Mouse (Mus musculus) CH12.LX (cell line): ENCODE results near the gene Thsd4. TPM values are rescaled to one million over a fixed set of nuclear protein-coding genes. Genes with fewer than 3 reads are reported as not detected.

ENCODE experiments used
- DNase-seq: peaks from one replicate; pipeline ENCODE4 v3.0.0-alpha.2; 2013; ENCODE audit errors: extremely low read depth
- H3K27ac ChIP-seq: 2 replicates; pipeline ENCODE4 v1.5.1; 2012; ENCODE audit warnings: low read depth, mild to moderate bottlenecking, control low read depth, moderate library complexity; ENCODE audit not compliant: insufficient read depth
- H3K27me3 ChIP-seq: replicated peaks from 2 replicates; pipeline ENCODE3; 2012; ENCODE audit warnings: inconsistent platforms
- H3K36me3 ChIP-seq, 2 experiments: replicated peaks in 1 of 2; 2 replicates each; pipeline versions ENCODE3 to v1.6.1; 2012; ENCODE audit warnings: inconsistent platforms in 1 of 2, low read length in 1 of 2, mild to moderate bottlenecking in 1 of 2, mixed read lengths in 1 of 2, moderate library complexity in 1 of 2; ENCODE audit not compliant: control insufficient read depth in 1 of 2, insufficient read depth in 1 of 2
- H3K4me1 ChIP-seq, 2 experiments: 2 replicates each; pipeline ENCODE4 v1.6.1; 2012; ENCODE audit warnings: inconsistent platforms in 1 of 2, moderate library complexity in 1 of 2; ENCODE audit not compliant: insufficient read depth in 2 of 2, control insufficient read depth in 1 of 2
- H3K4me2 ChIP-seq: 2 replicates; pipeline ENCODE4 v1.6.1; 2012; ENCODE audit warnings: low read depth, mild to moderate bottlenecking, control low read depth; ENCODE audit not compliant: poor library complexity, insufficient read depth, severe bottlenecking
- H3K4me3 ChIP-seq, 3 experiments: fragments of 150-350 bp in 1 of 3; sonication (generic) in 1 of 3; replicated peaks in 1 of 3; 2 replicates each; pipeline versions ENCODE3 to v1.5.1; 2011 to 2012; ENCODE audit warnings: low read depth in 2 of 3, low read length in 2 of 3, mild to moderate bottlenecking in 2 of 3, moderate library complexity in 2 of 3, control low read depth in 1 of 3, improper control_type of control experiment in 1 of 3, inconsistent platforms in 1 of 3, mixed read lengths in 1 of 3; ENCODE audit not compliant: poor library complexity in 1 of 3
- H3K79me2 ChIP-seq: replicated peaks from 2 replicates; pipeline ENCODE4 v1.6.1; 2012; ENCODE audit warnings: mild to moderate bottlenecking, moderate library complexity; ENCODE audit not compliant: control insufficient read depth, poor library complexity, insufficient read depth, severe bottlenecking; ENCODE audit errors: extremely low read depth
- H3K9ac ChIP-seq: 2 replicates; pipeline ENCODE4 v1.6.1; 2012; ENCODE audit warnings: low read depth, mild to moderate bottlenecking, control low read depth, moderate library complexity; ENCODE audit not compliant: insufficient read depth
- H3K9me3 ChIP-seq: replicated peaks from 2 replicates; pipeline ENCODE3; 2012; ENCODE audit warnings: low read length, inconsistent platforms, mixed read lengths
- BHLHE40 ChIP-seq: IDR thresholded peaks from 2 replicates; pipeline ENCODE4 v1.6.1; 2011; ENCODE audit warnings: mild to moderate bottlenecking, low read depth, low read length, improper control_type of control experiment
- CHD1 ChIP-seq: IDR thresholded peaks from 2 replicates; pipeline ENCODE4 v1.6.1; 2012; ENCODE audit warnings: low read depth, low read length, improper control_type of control experiment, inconsistent platforms
- CTCF ChIP-seq, 2 experiments: IDR thresholded peaks in 1 of 2; conservative IDR thresholded peaks in 1 of 2; 2 replicates each; pipeline ENCODE4 v1.5.1; 2011 to 2012; ENCODE audit warnings: low read depth in 2 of 2, low read length in 2 of 2, improper control_type of control experiment in 1 of 2, inconsistent platforms in 1 of 2, mild to moderate bottlenecking in 1 of 2, moderate library complexity in 1 of 2
- ELF1 ChIP-seq: IDR thresholded peaks from 2 replicates; pipeline ENCODE4 v1.6.1; 2014; ENCODE audit warnings: low read depth, mild to moderate bottlenecking, inconsistent platforms, low read length, improper control_type of control experiment
- EP300 ChIP-seq: IDR thresholded peaks from 2 replicates; pipeline ENCODE4 v1.6.1; 2011; ENCODE audit warnings: low read length, improper control_type of control experiment
- GABPA ChIP-seq: IDR thresholded peaks from 2 replicates; pipeline ENCODE4 v1.6.1; 2012; ENCODE audit warnings: low read depth, low read length, improper control_type of control experiment, inconsistent platforms; ENCODE audit not compliant: insufficient replicate concordance
- HCFC1 ChIP-seq: IDR thresholded peaks from 2 replicates; pipeline ENCODE4 v1.6.1; 2012; ENCODE audit warnings: low read depth, mild to moderate bottlenecking, inconsistent platforms, low read length, improper control_type of control experiment
- KAT2A ChIP-seq: IDR thresholded peaks from 2 replicates; pipeline ENCODE4 v1.6.1; 2012; ENCODE audit warnings: low read length, improper control_type of control experiment, inconsistent platforms; ENCODE audit not compliant: insufficient replicate concordance
- MAZ ChIP-seq: IDR thresholded peaks from 2 replicates; pipeline ENCODE4 v1.6.1; 2012; ENCODE audit warnings: low read depth, mild to moderate bottlenecking, inconsistent platforms, low read length, improper control_type of control experiment, moderate library complexity
- MEF2A ChIP-seq: IDR thresholded peaks from 2 replicates; pipeline ENCODE4 v1.6.1; 2014; ENCODE audit warnings: low read depth, mild to moderate bottlenecking, inconsistent platforms, low read length, improper control_type of control experiment, borderline replicate concordance
- PAX5 ChIP-seq: IDR thresholded peaks from 2 replicates; pipeline ENCODE4 v1.6.1; 2012; ENCODE audit warnings: low read length, inconsistent platforms, mixed read lengths
- POLR2A ChIP-seq: IDR thresholded peaks from 2 replicates; pipeline ENCODE4 v1.6.1; 2011; ENCODE audit warnings: low read depth, mild to moderate bottlenecking, improper control_type of control experiment, low read length
- RAD21 ChIP-seq: IDR thresholded peaks from 2 replicates; pipeline ENCODE4 v1.6.1; 2011; ENCODE audit warnings: low read depth, mild to moderate bottlenecking, low read length, improper control_type of control experiment, moderate library complexity
- RCOR1 ChIP-seq: conservative IDR thresholded peaks from 2 replicates; pipeline ENCODE4 v1.6.1; 2012; ENCODE audit warnings: low read depth, mild to moderate bottlenecking, inconsistent platforms, low read length, improper control_type of control experiment
- SMC3 ChIP-seq: IDR thresholded peaks from 2 replicates; pipeline ENCODE4 v1.6.1; 2011; ENCODE audit warnings: low read depth, low read length, improper control_type of control experiment
- TCF12 ChIP-seq: IDR thresholded peaks from 2 replicates; pipeline ENCODE4 v1.6.1; 2014; ENCODE audit warnings: low read depth, mild to moderate bottlenecking, inconsistent platforms, low read length, improper control_type of control experiment
- UBTF ChIP-seq: IDR thresholded peaks from 2 replicates; pipeline ENCODE4 v1.6.1; 2012; ENCODE audit warnings: low read depth, mild to moderate bottlenecking, inconsistent platforms, low read length, improper control_type of control experiment, moderate library complexity
- USF1 ChIP-seq: IDR thresholded peaks from 2 replicates; pipeline ENCODE4 v1.6.1; 2014; ENCODE audit warnings: low read depth, mild to moderate bottlenecking, inconsistent platforms, low read length, improper control_type of control experiment
- ZKSCAN1 ChIP-seq: IDR thresholded peaks from 2 replicates; pipeline ENCODE4 v1.6.1; 2012; ENCODE audit warnings: low read depth, inconsistent platforms, low read length, improper control_type of control experiment, borderline replicate concordance
- ZMIZ1 ChIP-seq: IDR thresholded peaks from 2 replicates; pipeline ENCODE4 v1.6.1; 2012; ENCODE audit warnings: low read depth, mild to moderate bottlenecking, inconsistent platforms, low read length, improper control_type of control experiment
- ZNF384 ChIP-seq: IDR thresholded peaks from 2 replicates; pipeline ENCODE4 v1.6.1; 2012; ENCODE audit warnings: low read depth, low read length, improper control_type of control experiment, inconsistent platforms
- dilution Hi-C: fragments of 300-500 bp; cut with MboI; formaldehyde crosslinking; loops from 2 replicates; pipeline ENCODE4 v1.14.3; 2020; ENCODE audit warnings: low sequenced_read_pairs; ENCODE audit not compliant: extremely low pct_unique_long_range_greater_than_20kb, extremely low pct_ligation_motif_present
- in situ Hi-C: fragments of 300-500 bp; cut with MboI; formaldehyde crosslinking; loops from 3 replicates; pipeline ENCODE4 v1.14.3; 2019; ENCODE audit warnings: low sequenced_read_pairs, low pct_ligation_motif_present, low pct_unique_long_range_greater_than_20kb, mixed read lengths
- polyA plus RNA-seq: library from polyadenylated mRNA; unstranded; fragments of >175 nt; gene quantifications from 2 replicates; pipeline ENCODE4 v1.2.1, GENCODE M21; 2012; ENCODE audit warnings: low read depth; ENCODE audit not compliant: insufficient read length
- total RNA-seq, 2 experiments: library from RNA; depleted of rRNA; stranded (reverse); fragments of 300-350 nt in 1 of 2; fragments of >200 nt in 1 of 2; gene quantifications; 2 replicates each; pipeline ENCODE4 v1.2.3; 2012 to 2014

Thsd4 gene
- total and polyA plus RNA-seq, 3 experiments: not detected

DNA sequence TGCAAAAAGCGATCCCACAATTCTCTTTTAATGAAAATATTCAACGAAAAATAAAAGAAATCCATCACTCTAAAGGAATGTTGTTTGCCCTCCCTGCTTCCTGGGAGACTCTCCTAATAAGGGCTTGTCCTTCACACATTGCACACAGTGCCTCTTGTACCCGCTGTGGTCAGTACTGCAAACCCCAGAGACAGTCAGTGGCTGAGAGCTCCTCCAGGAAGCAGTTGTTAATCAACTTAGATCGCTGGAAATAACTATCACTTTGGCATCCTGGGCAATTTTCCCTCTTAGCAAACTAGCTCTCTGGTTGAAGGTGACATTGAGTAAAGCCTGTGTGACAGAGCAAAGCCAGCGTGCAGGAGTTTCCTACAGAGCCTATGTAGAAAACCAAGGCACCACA lies 5.2 kb upstream of the Thsd4 start:
- DNase-seq: no peak
- no peak overlapping the region for H3K4me3 ChIP-seq
- H3K4me1 ChIP-seq: peaks cover 0 to 21% of the 10 kb centered on the region in 2 experiments; a peak in 2 of 4 replicates
- no peaks in the 10 kb centered on the region for H3K36me3 ChIP-seq
- in situ Hi-C loops (no loop called here), dilution Hi-C loops (no loop called here)
- no peaks in the 10 kb centered on the region for H3K9me3 ChIP-seq
- H3K79me2 ChIP-seq: no peaks in the 10 kb centered on the region
- H3K27me3 ChIP-seq: no peaks in the 10 kb centered on the region
- H3K4me2 ChIP-seq: no peak overlapping the region
- no peak overlapping the region for H3K9ac ChIP-seq
- H3K27ac ChIP-seq: no peak overlapping the region
- TF ChIP-seq ZMIZ1 (no peak), RAD21 (no peak), PAX5 (no peak), EP300 (no peak), SMC3 (no peak), POLR2A (no peak), GABPA (no peak)

DNA sequence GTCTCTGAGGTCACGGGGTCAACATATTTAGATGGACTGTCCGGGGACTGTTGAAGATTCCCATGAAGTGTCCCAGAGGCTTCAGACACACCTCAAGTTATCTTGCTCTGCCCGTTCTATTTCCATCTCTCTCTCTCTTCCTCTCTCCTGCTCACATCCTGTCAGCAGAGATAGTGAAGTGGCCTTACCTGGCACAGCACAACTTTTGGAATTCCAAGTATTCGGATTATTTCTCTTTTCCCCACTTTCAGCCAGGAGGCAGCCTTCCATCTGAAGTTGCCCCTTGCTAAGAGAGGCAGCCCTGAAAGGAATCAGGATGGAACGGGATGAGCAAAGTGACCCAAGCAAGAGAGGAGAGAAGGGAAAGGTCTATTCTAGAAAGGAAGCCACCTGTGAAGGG lies 4.3 kb upstream of the Thsd4 start:
- DNase-seq: no peak
- TF ChIP-seq ZNF384 (no peak), RCOR1 (no peak), HCFC1 (no peak), PAX5 (no peak), CTCF (conservative IDR thresholded peaks at IDR 0.05 in 1 of 2, IDR thresholded peaks at IDR 0.05 in 1 of 2; ENCODE audit: low read depth in 2 of 2, low read length in 2 of 2) (no peak), ELF1 (no peak), MEF2A (no peak), GABPA (no peak)
- TF ChIP-seq, all 38 proteins: peak for 0
- no peaks in the 10 kb centered on the region for H3K9me3 ChIP-seq
- H3K27me3 ChIP-seq: no peaks in the 10 kb centered on the region
- H3K79me2 ChIP-seq: no peaks in the 10 kb centered on the region
- no peaks in the 10 kb centered on the region for H3K36me3 ChIP-seq
- dilution Hi-C loops (no loop called here), in situ Hi-C loops (no loop called here)
- no peak overlapping the region for H3K4me3 ChIP-seq
- H3K4me2 ChIP-seq: no peak overlapping the region
- no peak overlapping the region for H3K9ac ChIP-seq
- peaks cover 0 to 20% of the 10 kb centered on the region in 2 experiments; a peak in 2 of 4 replicates for H3K4me1 ChIP-seq
- H3K27ac ChIP-seq: no peak overlapping the region

DNA sequence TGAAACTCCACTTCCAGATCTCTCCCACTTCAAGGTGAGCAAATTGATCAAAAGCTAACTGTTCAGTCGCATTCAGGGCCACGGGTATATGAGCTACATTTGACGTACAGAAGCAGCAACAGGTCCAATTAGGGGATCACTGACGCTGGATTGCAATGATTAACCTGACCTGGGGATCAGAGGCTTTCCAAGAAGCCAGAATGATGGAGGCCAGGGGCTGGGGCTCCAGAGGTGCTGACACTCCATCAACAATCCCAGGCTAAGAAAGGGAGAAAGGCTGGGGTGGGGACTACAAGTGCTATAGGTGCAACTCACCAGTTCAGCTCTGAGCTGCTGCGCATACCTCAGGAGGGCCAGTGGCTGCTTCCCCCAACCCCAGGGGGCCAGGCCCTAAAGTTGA lies 703 bp downstream of the Thsd4 start:
- no peak for DNase-seq
- no peaks in the 10 kb centered on the region for H3K9me3 ChIP-seq
- H3K4me3 ChIP-seq: no peak overlapping the region
- no peak overlapping the region for H3K4me2 ChIP-seq
- H3K9ac ChIP-seq: no peak overlapping the region
- H3K27ac ChIP-seq: no peak overlapping the region
- H3K4me1 ChIP-seq: no peaks in the 10 kb centered on the region
- H3K36me3 ChIP-seq: no peaks in the 10 kb centered on the region
- H3K27me3 ChIP-seq: no peaks in the 10 kb centered on the region
- H3K79me2 ChIP-seq: no peaks in the 10 kb centered on the region
- dilution Hi-C loops (no loop called here), in situ Hi-C loops (no loop called here)
- no peak for TF ChIP-seq TCF12
- TF ChIP-seq MAZ: no peak
- no peak for TF ChIP-seq PAX5
- TF ChIP-seq RAD21: no peak
- TF ChIP-seq USF1: no peak
- TF ChIP-seq POLR2A: no peak
- no peak for TF ChIP-seq UBTF
- TF ChIP-seq KAT2A: no peak
- no peak for TF ChIP-seq RCOR1
- no peak for TF ChIP-seq ZKSCAN1
- no peak for TF ChIP-seq BHLHE40
- TF ChIP-seq ELF1: no peak
- TF ChIP-seq CHD1: no peak
